Mouse (Mus musculus) cortical plate, adult 2 months (tissue): Measurements from ENCODE around the gene Kif26b. TPM values are rescaled to one million over a fixed set of nuclear protein-coding genes. Genes with fewer than 3 reads are reported as not detected.

ENCODE experiments used
- H3K27ac ChIP-seq: fragments of 200-500 bp; 2 replicates; pipeline ENCODE4 v1.5.1; 2012; ENCODE audit warnings: low read length, control low read depth, inconsistent platforms; ENCODE audit not compliant: insufficient read depth
- H3K4me1 ChIP-seq: fragments of 200-500 bp; 2 replicates; pipeline ENCODE4 v1.6.1; 2011; ENCODE audit warnings: low read length; ENCODE audit not compliant: control insufficient read depth, insufficient read depth
- H3K4me3 ChIP-seq: fragments of 200-500 bp; 2 replicates; pipeline ENCODE4 v1.5.1; 2011; ENCODE audit warnings: mild to moderate bottlenecking, low read length, control low read depth; ENCODE audit not compliant: insufficient read depth
- CTCF ChIP-seq: fragments of 200-500 bp; IDR thresholded peaks from 2 replicates; pipeline ENCODE4 v1.5.1; 2011; ENCODE audit warnings: mild to moderate bottlenecking, control low read depth, low read length; ENCODE audit not compliant: insufficient read depth; ENCODE audit errors: extremely low read depth
- POLR2A ChIP-seq: fragments of 200-500 bp; IDR thresholded peaks from 2 replicates; pipeline ENCODE4 v1.6.1; 2011; ENCODE audit warnings: mild to moderate bottlenecking, low read length, control low read depth; ENCODE audit not compliant: insufficient read depth; ENCODE audit errors: extremely low read depth
- polyA plus RNA-seq: library from polyadenylated mRNA; depleted of rRNA; stranded (reverse); fragments of >200 nt; gene quantifications from 2 replicates; pipeline ENCODE4 v1.2.3, GENCODE M21; 2012

Gene Kif26b
- polyA plus RNA-seq, 1 experiment, result 1.9 TPM

DNA sequence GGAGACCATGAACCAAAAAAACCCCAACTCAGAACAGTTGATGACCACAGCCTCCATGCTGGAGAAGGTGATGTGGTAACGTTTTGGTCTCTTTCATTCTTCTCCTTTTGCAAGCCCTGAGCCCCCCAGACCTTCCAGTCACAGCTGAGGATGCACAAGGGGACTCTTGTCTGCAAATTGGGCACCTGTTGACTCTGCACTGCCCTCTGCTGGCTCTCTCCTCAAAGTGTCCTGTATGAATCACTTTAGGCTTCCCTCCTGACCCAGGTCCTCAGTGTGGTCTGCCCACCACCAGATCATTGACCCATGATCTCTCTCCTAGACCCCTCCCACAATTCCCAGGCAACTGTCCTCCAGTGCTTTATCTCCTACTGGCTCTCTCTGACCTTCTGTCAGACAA, 32.1 kb upstream of the Kif26b start:
- H3K27ac ChIP-seq, result no peak overlapping the region
- no peak overlapping the region for H3K4me3 ChIP-seq
- H3K4me1 ChIP-seq, result no peaks in the 10 kb centered on the region
- TF ChIP-seq POLR2A (no peak), CTCF (peak; percentile 40; the same call in 1 of the 2 replicates)

DNA sequence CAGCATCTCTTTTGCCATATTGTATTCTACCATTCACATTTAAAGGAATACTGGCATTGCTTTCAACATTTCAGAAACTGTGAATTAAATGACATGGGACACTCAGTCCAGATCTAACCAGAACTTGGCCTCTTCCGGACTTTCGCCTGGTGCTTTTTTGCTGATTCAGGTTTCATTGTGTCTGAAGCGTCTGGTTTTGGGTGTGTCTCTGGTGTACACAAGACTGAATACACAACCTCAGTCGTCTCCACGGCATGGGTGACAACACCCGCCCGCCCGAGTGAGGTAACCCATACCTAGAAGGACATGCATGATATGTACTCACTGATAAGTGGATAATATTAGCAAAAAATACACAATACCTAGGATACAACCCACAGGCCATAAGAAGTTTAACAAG, 22.0 kb upstream of the Kif26b start:
- TF ChIP-seq CTCF (no peak), POLR2A (no peak)
- no peaks in the 10 kb centered on the region for H3K4me1 ChIP-seq
- H3K27ac ChIP-seq, result no peak overlapping the region
- H3K4me3 ChIP-seq, result no peak overlapping the region

DNA sequence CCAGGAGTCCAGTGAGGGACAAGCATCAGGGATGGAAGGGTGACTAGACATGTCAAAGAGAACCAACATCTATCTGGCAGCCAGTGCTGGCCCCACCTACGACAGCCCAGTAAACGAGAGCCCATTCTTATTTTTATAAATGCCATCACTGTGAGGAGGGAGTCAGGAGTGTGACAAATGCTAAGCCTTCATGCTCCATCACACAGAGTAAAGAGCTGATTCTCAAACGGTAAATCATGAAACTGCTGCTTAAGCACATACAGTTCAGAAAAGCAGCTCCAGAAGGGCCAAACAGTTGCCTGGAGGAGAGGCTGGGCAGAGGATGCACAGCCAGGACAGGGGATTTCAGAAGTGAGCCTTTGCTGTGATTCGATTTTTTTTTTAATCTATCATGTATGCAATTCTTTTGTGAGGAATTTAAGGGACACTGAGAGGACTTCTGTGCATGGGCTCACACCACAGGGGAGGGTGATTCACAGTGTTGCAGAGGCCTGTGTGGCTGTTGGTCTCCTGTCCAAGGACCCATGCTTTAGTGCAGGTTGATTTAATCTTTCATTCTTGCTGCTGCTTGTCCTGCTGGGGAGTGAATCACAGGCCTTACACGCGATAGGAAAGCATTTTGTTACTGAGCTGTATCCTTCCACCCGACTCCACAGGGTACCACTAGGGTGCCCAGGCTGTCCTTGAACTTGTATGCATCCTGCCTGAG, 16.4 kb upstream of the Kif26b start:
- no peak overlapping the region for H3K4me3 ChIP-seq
- no peaks in the 10 kb centered on the region for H3K4me1 ChIP-seq
- no peak overlapping the region for H3K27ac ChIP-seq
- TF ChIP-seq POLR2A, result no peak
- no peak for TF ChIP-seq CTCF

DNA sequence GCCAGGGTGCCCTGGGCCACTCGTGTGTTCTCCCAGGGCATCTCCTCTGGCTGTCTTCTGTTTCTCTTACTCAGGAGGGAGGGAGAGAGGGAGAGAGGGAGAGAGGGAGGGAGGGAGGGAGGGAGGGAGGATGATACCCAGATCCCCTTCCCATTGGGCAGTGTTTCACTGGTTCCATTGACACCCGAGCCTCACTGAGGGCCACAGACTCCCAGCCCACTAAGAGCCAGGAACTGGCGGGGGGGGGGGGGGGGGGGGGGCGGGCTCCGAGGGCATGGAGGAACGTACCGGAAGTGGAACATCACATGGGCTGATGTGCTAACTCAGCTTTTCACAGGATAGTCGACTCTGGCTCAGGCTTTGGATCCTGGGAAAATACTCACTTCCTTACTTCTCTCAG, 15.0 kb upstream of the Kif26b start:
- TF ChIP-seq POLR2A (no peak), CTCF (no peak)
- Histone ChIP-seq H3K4me1 (no peaks in the 10 kb centered on the region), H3K27ac (no peak overlapping the region), H3K4me3 (no peak overlapping the region)

DNA sequence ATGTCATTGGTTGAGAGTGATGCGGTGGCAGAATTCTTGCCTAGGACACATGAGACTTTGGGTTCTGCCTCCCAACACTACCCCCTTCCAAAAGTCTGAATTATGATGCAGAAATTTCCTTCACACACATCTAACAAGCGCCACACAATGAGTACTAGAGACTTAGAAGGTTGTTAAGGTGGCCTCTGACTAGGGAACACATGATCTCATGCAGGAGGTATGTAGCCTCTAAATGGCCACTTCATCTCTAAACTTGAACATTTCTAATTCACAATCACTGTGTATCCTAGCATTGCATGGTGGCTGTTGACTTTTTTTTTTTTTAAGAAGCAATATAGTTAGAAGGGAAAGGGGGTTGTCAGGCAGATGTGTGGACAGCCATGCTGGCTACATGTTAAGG, 13.1 kb upstream of the Kif26b start:
- Histone ChIP-seq H3K27ac (no peak overlapping the region), H3K4me1 (no peaks in the 10 kb centered on the region), H3K4me3 (no peak overlapping the region)
- TF ChIP-seq POLR2A (no peak), CTCF (no peak)

- Histone ChIP-seq H3K27ac (no peak overlapping the region), H3K4me3 (no peak overlapping the region), H3K4me1 (no peaks in the 10 kb centered on the region)
- TF ChIP-seq POLR2A, result no peak
- TF ChIP-seq CTCF, result no peak
Measured at GRCm38 (mm10) chr1:178522389-178522788, 6.5 kb upstream of the Kif26b start.

DNA sequence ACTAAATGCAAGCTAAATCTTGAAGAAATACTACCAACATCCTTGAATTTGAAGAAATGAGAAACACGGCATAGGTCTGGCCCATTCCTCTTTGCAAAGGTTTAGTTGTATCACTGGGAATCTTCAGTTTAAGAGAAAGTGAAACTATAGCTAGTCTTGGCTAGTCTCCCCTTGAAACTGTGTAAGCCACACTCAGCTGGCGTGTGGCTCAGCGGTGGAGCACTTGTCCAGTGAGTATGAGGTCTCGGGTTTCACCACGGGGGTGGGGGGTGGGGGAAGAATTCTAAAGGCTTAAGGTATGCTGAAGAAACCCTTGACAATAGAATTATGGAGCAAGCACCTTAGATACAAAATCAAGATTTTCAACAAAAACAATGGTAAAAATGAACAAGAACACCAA, 5.8 kb upstream of the Kif26b start:
- TF ChIP-seq CTCF (no peak), POLR2A (no peak)
- Histone ChIP-seq H3K27ac (no peak overlapping the region), H3K4me1 (no peaks in the 10 kb centered on the region), H3K4me3 (no peak overlapping the region)

GRCm38 (mm10) chr1:178527185-178527546, 1.8 kb upstream of the Kif26b start:
- Histone ChIP-seq H3K4me1 (no peaks in the 10 kb centered on the region), H3K4me3 (peak overlapping the region; percentile 36), H3K27ac (no peak overlapping the region)
- TF ChIP-seq POLR2A (no peak), CTCF (peak; percentile 73)

GRCm38 (mm10) chr1:178527547-178528361, 1.2 kb upstream of the Kif26b start:
- TF ChIP-seq CTCF (no peak), POLR2A (no peak)
- Histone ChIP-seq H3K27ac (no peak overlapping the region), H3K4me3 (peak overlapping the region; percentile 36), H3K4me1 (no peaks in the 10 kb centered on the region)

- H3K4me3 ChIP-seq, result peak overlapping the region; percentile 36
- no peak for TF ChIP-seq CTCF
- no peak for TF ChIP-seq POLR2A
- H3K4me1 ChIP-seq, result no peaks in the 10 kb centered on the region
- H3K27ac ChIP-seq, result no peak overlapping the region
Measured at GRCm38 (mm10) chr1:178529512-178530300, 781 bp downstream of the Kif26b start.
